In the genomic region with DNA sequence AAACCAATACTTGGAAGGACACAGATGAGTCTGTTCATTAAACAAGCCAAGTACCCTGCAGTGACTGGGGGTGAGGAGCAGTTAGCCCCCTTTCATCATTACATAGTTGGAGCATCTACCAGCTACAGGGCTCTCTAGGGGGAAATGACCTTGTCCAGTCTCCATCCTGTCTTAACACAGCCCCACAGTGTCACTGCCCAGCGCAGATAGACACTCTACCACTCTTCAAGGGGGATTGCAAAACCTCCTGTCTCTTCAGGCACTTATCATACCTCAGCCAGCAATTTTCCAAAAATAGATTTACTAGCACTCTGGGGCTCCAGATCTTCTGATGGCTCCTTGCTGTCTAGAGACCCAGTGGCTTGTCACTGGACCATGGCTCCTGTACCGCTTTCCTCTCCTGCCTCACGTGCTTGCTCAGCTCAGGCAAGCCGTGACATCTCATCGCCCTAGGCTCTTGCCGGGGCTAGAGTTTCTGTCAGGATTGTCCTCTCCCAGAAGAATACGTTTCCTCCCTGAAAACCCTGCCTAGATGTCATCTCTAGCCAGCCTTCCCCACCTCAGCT, we compare ENCODE assay signal across 17 mouse cellular contexts. TPM values are rescaled to one million over a fixed set of nuclear protein-coding genes. Genes with fewer than 3 reads are reported as not detected.
"Had no signal": no experiment of that assay in that cellular context is flagged by ENCODE, and none has a peak within 500 bp of the region (broad histone marks: within the 10 kb centered on the region; RNA-seq: fewer than 3 reads in every experiment).

No protein-coding gene starts in this region.

- DNase-seq: kidney, adult 9 months; kidney, postnatal 36 days; layer of hippocampus, adult 9-11 months; left cerebral cortex, postnatal 4 days; lung, adult 18-20 months; retina, postnatal 1 day; right cerebral cortex, postnatal 4 days; spleen, adult 18-20 months; thymus, adult 2 months; thymus, postnatal 36 days had no signal

- H3K4me2 ChIP-seq: limb, embryonic 13.5 days; midbrain, embryonic 12.5 days; neural tube, embryonic 13.5 days; stomach, embryonic 15.5 days had no signal

- H3K4me1 ChIP-seq: limb, embryonic 13.5 days; midbrain, embryonic 12.5 days; neural tube, embryonic 13.5 days; stomach, embryonic 15.5 days had no signal

- H3K4me3 ChIP-seq: limb, embryonic 13.5 days; midbrain, embryonic 12.5 days; neural tube, embryonic 13.5 days; stomach, embryonic 15.5 days had no signal

- H3K27me3 ChIP-seq: limb, embryonic 13.5 days; midbrain, embryonic 12.5 days; neural tube, embryonic 13.5 days; stomach, embryonic 15.5 days had no signal

- H3K27ac ChIP-seq: kidney, postnatal 0 days; limb, embryonic 13.5 days; midbrain, embryonic 12.5 days; neural tube, embryonic 13.5 days; stomach, embryonic 15.5 days had no signal

- ATAC-seq: midbrain, embryonic 16.5 days had no signal

- H3K36me3 ChIP-seq: stomach, embryonic 15.5 days had no signal

- H3K9ac ChIP-seq: limb, embryonic 13.5 days; midbrain, embryonic 12.5 days; neural tube, embryonic 13.5 days; stomach, embryonic 15.5 days had no signal

- H3K9me3 ChIP-seq: limb, embryonic 13.5 days; midbrain, embryonic 12.5 days; neural tube, embryonic 13.5 days; stomach, embryonic 15.5 days had no signal

RNA-seq across cellular contexts. Expression of a gene that starts 8.6 kb away (rescaled TPM):
- total RNA-seq: megakaryocyte-erythroid progenitor cell, adult 5-6 weeks had no signal
